Mouse (Mus musculus) frontal cortex, postnatal 14 days (tissue): ENCODE results near the gene Trpm8.

Source experiments
- DNase-seq, 2 experiments: peaks; one replicate each; pipeline ENCODE4 v3.0.0; 2022; ENCODE audit warnings: low spot score in 2 of 2

Gene Trpm8

GRCm38 (mm10) chr1:88247660-88248059 is 29.8 kb upstream of the Trpm8 start:
- DNase-seq: no peak

GRCm38 (mm10) chr1:88248658-88249057 is 28.8 kb upstream of the Trpm8 start:
- no peak for DNase-seq

- no peak for DNase-seq
Measured at GRCm38 (mm10) chr1:88249596-88249995, 27.9 kb upstream of the Trpm8 start.

GRCm38 (mm10) chr1:88250023-88250422 is 27.4 kb upstream of the Trpm8 start:
- no peak for DNase-seq

- DNase-seq: no peak
Measured at GRCm38 (mm10) chr1:88253106-88253505, 24.4 kb upstream of the Trpm8 start.

- no peak for DNase-seq
Measured at GRCm38 (mm10) chr1:88253540-88253939, 23.9 kb upstream of the Trpm8 start.

- no peak for DNase-seq
Measured at GRCm38 (mm10) chr1:88254793-88255465, 22.5 kb upstream of the Trpm8 start.

- DNase-seq: no peak
Measured at GRCm38 (mm10) chr1:88255466-88255857, 22.0 kb upstream of the Trpm8 start.

- DNase-seq: no peak
Measured at GRCm38 (mm10) chr1:88255989-88256754, 21.3 kb upstream of the Trpm8 start.

- no peak for DNase-seq
Measured at GRCm38 (mm10) chr1:88256886-88257663, 20.4 kb upstream of the Trpm8 start.

- DNase-seq: no peak
Measured at GRCm38 (mm10) chr1:88257681-88258080, 19.8 kb upstream of the Trpm8 start.

- DNase-seq: no peak
Measured at GRCm38 (mm10) chr1:88258361-88258760, 19.1 kb upstream of the Trpm8 start.

GRCm38 (mm10) chr1:88258881-88259642 is 18.4 kb upstream of the Trpm8 start:
- no peak for DNase-seq

GRCm38 (mm10) chr1:88259643-88260024 is 17.8 kb upstream of the Trpm8 start:
- no peak for DNase-seq

GRCm38 (mm10) chr1:88260114-88260513 is 17.3 kb upstream of the Trpm8 start:
- DNase-seq: no peak

- DNase-seq: no peak
Measured at GRCm38 (mm10) chr1:88260604-88261377, 16.7 kb upstream of the Trpm8 start.

GRCm38 (mm10) chr1:88261706-88262105 is 15.8 kb upstream of the Trpm8 start:
- DNase-seq: no peak

GRCm38 (mm10) chr1:88262255-88262654 is 15.2 kb upstream of the Trpm8 start:
- DNase-seq: no peak

GRCm38 (mm10) chr1:88262961-88263360 is 14.5 kb upstream of the Trpm8 start:
- DNase-seq: no peak

GRCm38 (mm10) chr1:88263778-88264177 is 13.7 kb upstream of the Trpm8 start:
- no peak for DNase-seq

- no peak for DNase-seq
Measured at GRCm38 (mm10) chr1:88264237-88264868, 13.1 kb upstream of the Trpm8 start.
